Mouse (Mus musculus) neural tube, embryonic 14.5 days (tissue): ENCODE results near the gene Tas2r119. TPM values are rescaled to one million over a fixed set of nuclear protein-coding genes. Genes with fewer than 3 reads are reported as not detected.
A peak's percentile ranks its signal among the peaks of the same experiment; 100 is the strongest.

Experiments used
- ATAC-seq: fragments of 200-750 bp; cut with Nextera tagmentation; 2 replicates; pipeline ENCODE4 v1.8.0; 2017; ENCODE audit warnings: low read depth, mild to moderate bottlenecking, moderate TSS enrichment, moderate library complexity
- H3K27ac ChIP-seq: fragments of 300-500 bp; sonication (generic); 2 replicates; pipeline ENCODE4 v1.5.1; 2014; ENCODE audit warnings: low read depth, mild to moderate bottlenecking, control low read depth, low read length, moderate library complexity, mixed read lengths
- H3K27me3 ChIP-seq: fragments of 300-500 bp; sonication (generic); 2 replicates; pipeline ENCODE4 v1.6.1; 2014; ENCODE audit warnings: low read length; ENCODE audit not compliant: control insufficient read depth, insufficient read depth
- H3K36me3 ChIP-seq: fragments of 300-500 bp; sonication (generic); 2 replicates; pipeline ENCODE4 v1.6.1; 2014; ENCODE audit warnings: low read length, mixed read lengths; ENCODE audit not compliant: control insufficient read depth, insufficient read depth
- H3K4me1 ChIP-seq: fragments of 300-500 bp; sonication (generic); 2 replicates; pipeline ENCODE4 v1.6.1; 2014; ENCODE audit warnings: low read length; ENCODE audit not compliant: control insufficient read depth, insufficient read depth
- H3K4me2 ChIP-seq: fragments of 300-500 bp; sonication (generic); 2 replicates; pipeline ENCODE4 v1.6.1; 2014; ENCODE audit warnings: mild to moderate bottlenecking, low read depth, low read length, control low read depth
- H3K4me3 ChIP-seq: fragments of 300-500 bp; sonication (generic); 2 replicates; pipeline ENCODE4 v1.5.1; 2014; ENCODE audit warnings: low read depth, low read length, control low read depth, mixed read lengths
- H3K9ac ChIP-seq: fragments of 300-500 bp; sonication (generic); replicated peaks from 2 replicates; pipeline ENCODE4 v1.6.1; 2014; ENCODE audit warnings: low read depth, mild to moderate bottlenecking, control low read depth, low read length, mixed read lengths
- H3K9me3 ChIP-seq: fragments of 300-500 bp; sonication (generic); 2 replicates; pipeline ENCODE4 v1.6.1; 2016; ENCODE audit warnings: low read length; ENCODE audit not compliant: control insufficient read depth
- WGBS: fragments of 180-500 bp; shearing (Covaris S2); extraction: QIAGEN DNeasy Blood & Tissue Kit; methylation state at CpG from one replicate; pipeline ENCODE4 v1.1.7; 2014; 5-methylcytosine and 5-hydroxymethylcytosine counted together
- polyA plus RNA-seq: library from polyadenylated mRNA; unstranded; fragments of >200 nt; fragmentation: Nextera tagmentation; extraction: Ambion mirVana; gene quantifications from 2 replicates; pipeline ENCODE4 v1.2.1, GENCODE M21; 2014

Tas2r119 gene
- polyA plus RNA-seq, result not detected in 2 replicates

DNA sequence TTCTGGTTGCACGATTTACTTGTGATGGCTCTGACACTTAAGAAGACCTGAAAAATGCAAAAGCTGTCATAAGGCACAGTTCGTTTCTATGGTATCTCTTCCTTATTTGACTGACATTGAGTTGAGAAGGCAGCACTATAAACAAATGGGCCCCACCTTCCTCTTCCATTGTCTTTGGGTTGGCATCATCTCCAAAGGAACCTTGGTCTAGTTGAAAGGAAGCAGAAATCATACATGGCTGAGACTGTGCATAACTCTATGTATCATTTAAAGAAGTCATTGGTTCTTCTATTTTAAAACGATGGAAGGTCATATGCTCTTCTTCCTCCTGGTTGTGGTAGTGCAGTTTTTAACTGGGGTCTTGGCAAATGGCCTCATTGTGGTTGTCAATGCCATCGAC, at the start of gene Tas2r119:
Gene Tas2r119 (plus strand): TSS at position 301 of the 400 bp plus-strand sequence.
- Histone ChIP-seq H3K4me3 (no peak within 1 kb of the TSS), H3K9ac (no peak within 1 kb of the TSS), H3K9me3 (no peaks in the 10 kb centered on the region), H3K4me1 (peaks cover 3% of the 10 kb centered on the region; the same call in 1 of the 2 replicates), H3K36me3 (no peaks in the 10 kb centered on the region), H3K27me3 (no peaks in the 10 kb centered on the region), H3K4me2 (no peak within 1 kb of the TSS), H3K27ac (no peak within 1 kb of the TSS)
- 93% methylated on average over 4 of the region's 4 CpGs for WGBS
- ATAC-seq, result no peak

DNA sequence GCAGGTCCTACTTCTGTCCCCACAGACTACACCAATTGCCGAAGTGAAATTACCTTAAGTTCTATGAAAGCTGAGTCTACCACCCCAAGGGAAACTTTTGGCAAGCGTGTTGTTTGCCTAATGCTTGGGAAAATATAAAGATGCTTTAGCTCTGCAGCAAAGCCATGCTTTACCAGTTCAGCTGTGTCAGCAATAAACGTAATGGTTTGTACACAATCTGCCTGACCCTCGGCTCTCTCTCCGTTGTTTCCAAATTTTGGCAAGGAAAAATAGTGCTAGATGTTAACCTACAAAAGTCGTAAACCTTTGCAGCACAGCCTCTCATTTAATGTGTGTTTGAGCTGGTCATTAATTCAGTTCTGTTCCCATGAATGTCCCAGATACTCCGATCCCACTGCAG, 44.8 kb upstream of the Tas2r119 start:
- Histone ChIP-seq H3K9ac (no peak overlapping the region), H3K4me1 (no peaks in the 10 kb centered on the region), H3K27me3 (no peaks in the 10 kb centered on the region), H3K9me3 (no peaks in the 10 kb centered on the region), H3K4me3 (no peak overlapping the region), H3K36me3 (no peaks in the 10 kb centered on the region), H3K4me2 (no peak overlapping the region), H3K27ac (no peak overlapping the region)
- no peak for ATAC-seq
- WGBS, result 81% methylated on average over 7 of the region's 7 CpGs

DNA sequence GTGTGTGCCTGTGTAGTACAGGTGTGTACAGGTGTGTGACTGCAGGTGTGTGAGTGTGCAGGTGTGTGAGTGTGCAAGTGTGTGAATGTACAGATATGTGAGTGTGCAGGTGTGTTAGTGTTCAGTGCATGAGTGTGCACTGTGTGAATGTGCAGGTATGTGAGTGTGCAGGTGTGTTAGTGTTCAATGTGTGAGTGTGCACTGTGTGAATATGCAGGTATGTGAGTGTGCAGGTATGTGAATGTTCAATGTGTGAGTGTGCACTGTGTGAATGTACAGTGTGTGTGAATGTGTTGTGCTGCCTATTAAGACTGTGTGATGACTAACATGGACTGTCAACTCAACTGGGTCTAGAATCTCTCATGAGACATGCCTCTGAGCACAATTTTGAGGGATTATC, 35.4 kb upstream of the Tas2r119 start:
- no peaks in the 10 kb centered on the region for H3K4me1 ChIP-seq
- no peak overlapping the region for H3K9ac ChIP-seq
- H3K36me3 ChIP-seq, result no peaks in the 10 kb centered on the region
- ATAC-seq, result no peak
- no peak overlapping the region for H3K4me2 ChIP-seq
- H3K4me3 ChIP-seq, result no peak overlapping the region
- no peaks in the 10 kb centered on the region for H3K9me3 ChIP-seq
- H3K27ac ChIP-seq, result no peak overlapping the region
- H3K27me3 ChIP-seq, result no peaks in the 10 kb centered on the region

DNA sequence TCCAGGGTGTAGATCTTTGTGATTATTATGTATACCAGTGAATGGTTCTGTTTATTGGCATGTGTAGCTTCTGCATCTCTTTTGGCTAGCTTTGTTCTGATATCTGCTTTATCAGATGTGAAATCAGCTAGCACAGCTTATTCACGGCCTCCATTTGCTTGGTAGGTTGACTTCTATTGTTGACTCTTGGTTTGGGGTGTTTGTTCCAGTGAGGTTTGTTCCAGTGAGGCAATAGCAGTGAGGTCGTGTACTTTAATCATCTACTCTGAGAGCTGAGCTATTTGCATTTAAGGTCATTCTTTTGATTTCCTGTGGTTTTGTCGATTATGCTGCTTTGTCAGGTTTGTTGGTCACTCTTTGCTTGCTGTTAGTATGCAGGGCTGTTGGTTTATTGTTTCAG, 32.8 kb upstream of the Tas2r119 start:
- Histone ChIP-seq H3K27ac (no peak overlapping the region), H3K27me3 (no peaks in the 10 kb centered on the region), H3K4me1 (no peaks in the 10 kb centered on the region), H3K36me3 (no peaks in the 10 kb centered on the region), H3K4me3 (no peak overlapping the region), H3K4me2 (no peak overlapping the region), H3K9ac (no peak overlapping the region), H3K9me3 (no peaks in the 10 kb centered on the region)
- WGBS, result 57% methylated on average over 3 of the region's 3 CpGs
- no peak for ATAC-seq

DNA sequence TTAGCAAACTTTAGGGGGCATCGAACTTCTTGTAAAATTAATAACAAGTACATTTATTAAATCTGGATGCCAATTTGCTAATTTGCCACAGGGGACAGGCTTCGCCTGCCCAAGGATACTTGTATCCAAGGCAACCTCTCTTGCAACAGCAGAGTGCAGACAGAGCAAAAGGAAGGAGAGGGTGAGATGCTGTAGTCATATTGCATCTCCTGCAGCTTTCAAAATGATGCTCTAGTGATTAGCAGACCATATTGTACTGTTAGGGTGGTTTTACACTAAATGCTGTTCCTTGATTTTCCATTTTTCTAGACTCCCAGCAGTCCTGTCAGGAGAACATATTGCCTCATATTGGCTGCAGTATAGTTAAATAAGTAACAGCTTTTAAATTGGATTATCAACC, 23.7 kb upstream of the Tas2r119 start:
- H3K27ac ChIP-seq, result no peak overlapping the region
- H3K4me1 ChIP-seq, result 0 out of 2 replicates have a peak, but pooled peaks cover 2% of the 10 kb centered on the region
- no peaks in the 10 kb centered on the region for H3K9me3 ChIP-seq
- no peak overlapping the region for H3K9ac ChIP-seq
- no peak overlapping the region for H3K4me2 ChIP-seq
- H3K36me3 ChIP-seq, result no peaks in the 10 kb centered on the region
- WGBS, result 69% methylated on average over 2 of the region's 2 CpGs
- H3K27me3 ChIP-seq, result no peaks in the 10 kb centered on the region
- ATAC-seq, result peak; percentile 50
- no peak overlapping the region for H3K4me3 ChIP-seq

DNA sequence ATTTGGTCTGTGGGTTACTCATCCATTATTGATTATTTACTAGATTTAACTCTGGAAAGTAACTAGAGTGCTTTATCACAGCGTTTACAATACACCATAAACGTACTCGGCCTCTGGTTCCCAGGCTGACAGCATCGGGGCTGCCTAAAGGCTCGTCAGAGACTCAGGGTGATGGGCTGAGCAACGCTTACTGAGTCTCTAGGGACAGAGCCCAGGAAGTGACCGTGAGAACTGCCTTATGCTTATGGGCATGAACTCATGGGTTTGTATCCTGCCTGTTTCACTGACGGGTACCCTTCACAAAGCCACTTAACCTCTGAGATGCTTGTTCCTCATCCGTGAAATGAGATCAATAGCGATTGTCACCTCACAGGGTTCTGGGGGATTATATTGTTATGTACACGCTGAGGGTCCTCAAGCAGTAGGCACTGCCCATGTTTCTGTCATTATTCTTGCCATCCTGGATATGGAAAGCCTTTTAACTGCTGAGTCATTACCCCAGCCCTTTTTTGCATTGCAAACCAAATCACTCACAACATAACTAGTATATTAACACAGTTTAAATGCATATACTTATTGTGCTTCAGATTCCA, 23.1 kb upstream of the Tas2r119 start:
- 26% methylated on average over 11 of the region's 11 CpGs for WGBS

DNA sequence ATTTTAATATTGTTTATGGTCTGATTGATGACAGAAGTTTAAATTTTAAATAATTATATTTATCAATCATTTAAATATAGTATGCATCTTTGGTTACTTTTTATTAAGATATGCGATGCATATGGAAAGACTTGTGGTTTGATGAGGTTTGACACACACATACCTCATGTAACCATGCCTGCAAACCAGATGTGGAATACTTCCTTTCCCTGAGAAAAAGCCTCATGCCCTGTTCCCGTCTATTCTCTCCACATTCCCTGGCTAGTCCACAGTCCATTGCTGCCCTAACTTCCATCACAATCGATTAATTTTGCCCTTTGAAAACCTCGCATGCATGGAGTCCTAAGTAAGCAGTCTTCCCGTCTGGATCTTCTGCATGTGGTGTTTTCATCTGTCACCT, 21.0 kb upstream of the Tas2r119 start:
- Histone ChIP-seq H3K9me3 (no peaks in the 10 kb centered on the region), H3K4me2 (no peak overlapping the region)
- WGBS, result 65% methylated on average over 5 of the region's 5 CpGs

More for the DNA sequence above, 23.1 kb upstream of the Tas2r119 start:
- no peak overlapping the region for H3K9ac ChIP-seq
- no peaks in the 10 kb centered on the region for H3K9me3 ChIP-seq
- ATAC-seq, result peak; percentile 71
- no peak overlapping the region for H3K4me3 ChIP-seq
- H3K4me2 ChIP-seq, result no peak overlapping the region
- no peak overlapping the region for H3K27ac ChIP-seq
- 0 out of 2 replicates have a peak, but pooled peaks cover 2% of the 10 kb centered on the region for H3K4me1 ChIP-seq
- H3K36me3 ChIP-seq, result no peaks in the 10 kb centered on the region
- no peaks in the 10 kb centered on the region for H3K27me3 ChIP-seq

DNA sequence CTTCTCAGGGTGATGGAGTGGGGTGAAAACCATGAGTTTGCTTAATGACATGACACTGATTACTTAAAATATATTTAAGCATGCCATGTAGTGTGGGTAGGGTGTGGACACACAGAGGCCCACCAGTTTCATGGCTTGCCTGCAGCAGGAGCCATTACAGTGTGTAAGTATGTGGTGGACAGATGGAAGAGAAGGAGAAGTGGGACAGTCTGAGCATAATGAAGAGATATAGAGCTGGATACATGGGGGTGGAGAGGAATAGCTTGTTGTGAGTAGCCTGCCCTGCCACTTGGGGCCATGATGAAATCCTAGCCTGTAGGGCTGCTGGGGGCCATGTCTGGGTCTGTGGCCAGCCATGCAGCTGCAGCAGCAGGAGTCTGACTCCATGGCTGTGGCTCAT, 16.8 kb upstream of the Tas2r119 start:
- no peaks in the 10 kb centered on the region for H3K4me1 ChIP-seq
- H3K9ac ChIP-seq, result no peak overlapping the region
- no peak for ATAC-seq
- H3K9me3 ChIP-seq, result no peaks in the 10 kb centered on the region
- no peak overlapping the region for H3K4me2 ChIP-seq
- no peak overlapping the region for H3K4me3 ChIP-seq
- H3K36me3 ChIP-seq, result no peaks in the 10 kb centered on the region
- no peaks in the 10 kb centered on the region for H3K27me3 ChIP-seq
- no peak overlapping the region for H3K27ac ChIP-seq

More for the DNA sequence above, 21.0 kb upstream of the Tas2r119 start:
- ATAC-seq, result no peak
- Histone ChIP-seq H3K27ac (no peak overlapping the region), H3K27me3 (no peaks in the 10 kb centered on the region), H3K36me3 (no peaks in the 10 kb centered on the region), H3K4me3 (no peak overlapping the region), H3K4me1 (0 out of 2 replicates have a peak, but pooled peaks cover 2% of the 10 kb centered on the region), H3K9ac (no peak overlapping the region)

DNA sequence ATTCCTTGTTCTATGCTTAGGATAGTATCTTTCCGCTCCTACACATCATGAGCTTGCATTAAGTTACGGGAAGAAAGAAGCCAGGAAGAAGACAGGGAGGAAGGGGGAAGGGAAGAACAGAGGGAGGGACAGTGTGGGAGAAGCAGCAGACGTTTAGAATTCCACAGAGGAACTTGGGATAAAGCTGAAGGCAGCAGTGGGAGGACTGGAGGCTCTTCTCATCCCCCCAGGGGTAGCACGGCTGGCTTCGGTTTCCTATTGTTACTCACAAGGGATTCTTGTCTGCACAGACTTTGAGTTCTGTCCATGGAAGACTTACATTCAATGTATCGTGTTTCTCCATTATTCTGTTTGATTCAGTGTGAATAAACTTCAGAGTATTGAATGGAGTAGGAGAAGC, 5.3 kb upstream of the Tas2r119 start:
- Histone ChIP-seq H3K36me3 (no peaks in the 10 kb centered on the region), H3K4me2 (no peak overlapping the region), H3K4me3 (no peak overlapping the region), H3K27me3 (no peaks in the 10 kb centered on the region), H3K27ac (no peak overlapping the region), H3K9me3 (no peaks in the 10 kb centered on the region), H3K4me1 (peaks cover 3% of the 10 kb centered on the region; the same call in 1 of the 2 replicates), H3K9ac (no peak overlapping the region)
- WGBS, result 38% methylated on average over 6 of the region's 6 CpGs
- ATAC-seq, result no peak
